Mouse (Mus musculus) heart, postnatal 0 days (tissue): ENCODE data around the gene Fhit.

Experiments
- CTCF ChIP-seq: IDR thresholded peaks from 2 replicates; pipeline ENCODE4 v1.5.1; 2016; ENCODE audit warnings: antibody characterized with exemption, control low read depth, low read depth
- EP300 ChIP-seq: IDR thresholded peaks from 2 replicates; pipeline ENCODE4 v1.6.1; 2016; ENCODE audit warnings: antibody characterized with exemption, low read depth

- TF ChIP-seq CTCF (no peak), EP300 (no peak)
Observed at GRCm38 (mm10) chr14:10436193-10436592, 725.6 kb downstream of the Fhit start.
